9 mouse cellular contexts compared by ENCODE assay signal in genomic region chr3:28111516-28111915, GRCm38 (mm10).
DNase-seq lines count a peak whose midpoint lies in the region.
"Had no signal": no experiment of that assay in that cellular context is flagged by ENCODE, and none has a peak within 500 bp of the region (broad histone marks: within the 10 kb centered on the region; RNA-seq: fewer than 3 reads in every experiment).

No protein-coding gene starts in this region.

- DNase-seq in heart, adult 11 months, result peak; percentile 96
- no peak for DNase-seq in heart, postnatal 25 days (ENCODE audit: low spot score)
- peak; percentile 45 for DNase-seq in urinary bladder, postnatal 14 days (ENCODE audit: low spot score)
- no peak for DNase-seq in urinary bladder, adult 2 months (ENCODE audit: low spot score)
- DNase-seq in kidney, adult 9 months, result peak; percentile 83
- DNase-seq in urinary bladder, postnatal 36 days (ENCODE audit: low spot score in 2 of 2), result peak; percentile 28 to 65
- no peak for DNase-seq in left cerebral cortex, adult 11 months (ENCODE audit: low spot score)
- no peak for DNase-seq in left cerebral cortex, postnatal 25 days (ENCODE audit: low spot score in 2 of 2)
- DNase-seq: liver, embryonic 13.5 days had no signal

- intact Hi-C loops in heart, postnatal 25 days (cut with DNase I), result no loop called here
- intact Hi-C loops in left cerebral cortex, postnatal 25 days (cut with DNase I), result no loop called here

Comparison
In these comparisons a context has a peak if more than half of its experiments do, and no peak if none do; other contexts are left out.
1. DNase-seq: peak in heart, adult 11 months (single experiment), urinary bladder, postnatal 14 days (single experiment), kidney, adult 9 months (single experiment) and urinary bladder, postnatal 36 days (2 of 2); none in heart, postnatal 25 days (single experiment), urinary bladder, adult 2 months (single experiment), left cerebral cortex, adult 11 months (single experiment) and left cerebral cortex, postnatal 25 days (0 of 2).